Mouse (Mus musculus) naive thymus-derived CD4-positive, alpha-beta T cell, adult 2 months (primary cell): ENCODE measurements at regions not wholly inside any gene's neighbourhood (a gene's known extent, or its start where the extent isn't known, plus 50 kb on each side); places are given as distances from the start of the nearest gene placed in this dataset.
A peak's percentile ranks its signal among the peaks of the same experiment; 100 is the strongest.

Experiments
- DNase-seq: peaks from one replicate; pipeline ENCODE4 v3.0.0-alpha.2; 2011; ENCODE audit warnings: low read depth

DNA sequence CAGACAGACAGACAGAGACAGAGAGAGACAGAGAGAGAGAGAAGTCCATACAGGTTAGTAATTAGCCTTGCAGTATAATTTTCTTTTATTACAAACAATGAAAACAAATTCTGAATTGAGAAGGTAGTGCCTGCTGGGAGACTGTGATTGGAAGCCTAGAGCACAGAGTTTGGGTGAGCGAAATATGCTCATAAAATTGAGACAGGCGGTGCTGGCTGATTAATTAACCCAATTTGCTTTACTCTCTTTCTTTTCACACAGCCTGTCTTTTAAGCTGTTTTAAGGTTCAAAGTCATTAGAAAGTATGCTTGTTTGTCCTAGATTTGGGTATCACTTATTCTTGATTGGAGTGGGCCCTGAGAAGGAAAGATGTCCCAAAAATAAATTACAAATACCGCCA lies 816.1 kb downstream of the Car8 start:
- no peak for DNase-seq

DNA sequence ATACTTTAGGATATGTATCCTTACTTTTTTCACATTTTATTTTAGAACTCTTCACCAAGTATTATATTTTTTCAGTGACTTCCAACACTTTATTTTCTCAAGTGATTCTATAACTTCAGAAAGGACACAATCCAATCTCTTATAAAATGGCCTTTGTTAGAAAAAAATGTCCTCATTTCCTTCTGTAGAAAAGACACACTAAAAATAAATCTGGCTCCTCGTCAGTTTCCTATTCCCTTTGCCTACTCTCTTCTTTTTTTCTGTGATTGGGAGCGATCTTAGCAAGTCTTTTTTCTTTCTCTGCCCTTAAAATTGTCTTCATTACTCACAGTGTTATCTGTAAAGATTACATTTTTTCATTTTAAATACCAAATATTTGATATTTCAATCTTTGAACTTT lies 824.5 kb downstream of the Car8 start:
- DNase-seq: no peak

DNA sequence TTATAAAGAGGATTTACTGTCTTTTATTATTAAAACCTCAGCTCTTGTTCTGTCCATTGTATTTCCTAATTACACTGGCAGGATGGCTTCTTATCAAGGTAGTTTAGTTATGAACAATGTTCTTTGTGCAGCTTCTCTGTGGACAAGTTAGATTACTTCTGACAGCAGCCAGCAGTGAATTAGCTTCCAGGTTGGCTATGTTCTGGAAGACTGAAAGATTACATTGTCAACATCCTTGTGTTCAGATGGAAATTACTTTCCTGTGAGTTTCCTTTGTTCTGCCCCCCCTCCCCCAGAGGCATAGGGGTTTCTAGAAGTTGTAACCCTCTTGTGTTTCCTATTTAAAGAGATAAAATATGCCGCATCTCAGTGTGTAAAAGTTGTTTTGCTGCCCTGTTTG lies 846.1 kb downstream of the Car8 start:
- no peak for DNase-seq

DNA sequence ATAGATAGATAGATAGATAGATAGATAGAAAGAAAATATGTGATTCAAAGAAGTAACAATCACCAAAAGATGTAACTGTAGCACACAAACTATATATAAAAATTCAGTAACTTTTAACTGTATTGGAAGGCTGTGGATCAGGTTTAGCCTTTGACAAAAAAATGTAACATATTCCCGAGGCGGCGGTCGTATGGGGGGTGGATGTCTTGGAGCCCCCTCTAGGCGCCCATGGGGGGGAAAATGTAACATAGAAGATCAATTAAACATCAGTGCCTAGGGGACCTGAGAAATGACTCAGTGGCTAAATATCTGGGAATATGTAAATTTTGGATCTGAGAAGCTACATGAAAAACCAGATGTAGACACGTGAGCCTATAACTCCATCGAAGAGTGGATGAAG lies 847.2 kb downstream of the Car8 start:
- peak; percentile 23 for DNase-seq

DNA sequence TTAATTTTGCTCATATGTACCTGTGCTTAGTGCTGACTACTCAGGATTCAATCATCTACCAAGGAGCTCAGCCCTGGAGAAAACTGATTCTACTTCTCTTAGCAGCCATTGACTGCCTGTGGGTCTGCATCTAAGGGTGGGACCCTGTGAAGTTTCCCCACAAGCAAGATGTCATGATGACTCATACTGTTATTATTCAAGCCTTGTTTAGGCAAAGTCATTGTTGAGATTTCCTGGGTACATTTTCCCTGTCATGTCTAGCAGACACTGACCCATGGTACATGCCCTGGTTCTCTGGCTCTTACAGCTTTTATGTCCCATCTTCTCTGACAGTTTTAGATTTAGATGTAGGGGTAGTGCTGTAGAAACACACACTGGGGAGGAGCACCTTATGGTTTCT lies 853.8 kb downstream of the Car8 start:
- DNase-seq: no peak

DNA sequence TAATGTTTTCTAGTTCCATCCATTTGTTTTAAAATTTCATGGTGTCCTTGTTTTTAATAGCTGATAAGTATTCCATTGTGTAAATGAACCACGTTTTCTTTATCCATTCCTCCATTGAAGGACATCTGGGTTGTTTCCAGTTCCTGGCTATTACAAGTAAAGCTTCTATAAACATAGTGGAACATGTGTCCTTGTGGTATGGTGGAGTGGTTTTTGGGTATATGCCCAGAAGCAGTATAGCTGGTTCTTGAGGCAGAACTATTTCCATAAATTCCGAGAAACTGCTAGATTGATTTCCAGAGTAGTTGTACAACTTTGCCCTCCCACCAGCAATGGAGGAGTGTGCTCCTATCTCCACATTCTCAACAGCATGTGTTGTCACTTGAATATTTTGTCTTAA lies 858.8 kb downstream of the Car8 start:
- no peak for DNase-seq

DNA sequence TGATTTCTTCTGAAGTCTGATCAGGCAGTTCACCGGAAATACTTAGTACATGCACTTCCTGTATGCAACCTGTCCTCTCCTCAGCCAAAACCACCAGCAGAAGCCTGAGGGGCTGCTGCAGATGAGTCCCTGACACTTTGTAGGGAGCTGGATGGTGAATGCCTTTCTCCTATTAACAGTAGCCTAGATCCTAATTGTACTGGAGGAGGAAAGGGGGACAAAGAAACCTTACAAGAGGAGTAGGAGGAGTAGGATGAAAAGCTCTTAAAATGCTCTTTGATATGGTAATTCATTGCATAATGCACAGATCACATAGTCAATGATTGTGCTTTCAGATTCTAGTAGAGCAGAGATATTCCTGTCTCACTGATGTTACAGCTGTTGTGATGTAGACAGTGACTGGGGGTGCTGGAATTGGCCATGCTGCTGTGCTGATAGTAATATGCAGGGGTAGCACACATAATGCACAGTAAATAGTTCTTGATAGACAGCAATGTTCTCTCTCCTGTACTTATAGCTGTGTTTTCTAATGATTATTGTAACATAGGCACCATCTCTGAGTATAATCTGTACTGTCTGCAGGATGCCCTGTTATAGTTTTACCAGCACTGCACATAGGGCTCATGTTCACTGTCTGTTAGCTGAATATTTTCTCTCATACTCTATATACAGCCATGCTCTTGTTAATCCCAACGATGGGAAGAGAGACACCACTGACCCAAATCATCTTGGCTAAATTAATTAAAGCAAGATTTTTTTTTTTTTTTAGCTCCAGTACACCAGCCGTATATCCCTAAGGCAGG lies 874.4 kb downstream of the Car8 start:
- DNase-seq: peak; percentile 76

DNA sequence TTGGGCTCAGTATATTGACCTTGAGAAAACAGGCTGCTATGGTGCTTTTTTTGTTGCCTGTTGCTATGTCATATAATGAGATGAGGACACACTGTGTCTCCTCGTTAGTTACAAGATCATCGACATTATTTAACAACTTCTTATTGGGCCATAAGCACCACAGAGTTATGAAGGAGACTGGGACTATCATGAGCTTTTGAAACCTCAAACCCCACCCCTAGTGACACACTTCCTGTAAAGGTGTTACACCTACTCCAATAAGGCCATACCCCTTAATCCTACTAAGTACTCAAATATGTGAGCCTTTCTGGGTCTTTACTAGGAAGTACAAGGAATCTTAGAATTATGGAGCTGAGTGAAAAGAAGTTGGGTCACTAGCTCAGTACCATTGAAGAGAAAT lies 875.3 kb downstream of the Car8 start:
- peak; percentile 38 for DNase-seq

DNA sequence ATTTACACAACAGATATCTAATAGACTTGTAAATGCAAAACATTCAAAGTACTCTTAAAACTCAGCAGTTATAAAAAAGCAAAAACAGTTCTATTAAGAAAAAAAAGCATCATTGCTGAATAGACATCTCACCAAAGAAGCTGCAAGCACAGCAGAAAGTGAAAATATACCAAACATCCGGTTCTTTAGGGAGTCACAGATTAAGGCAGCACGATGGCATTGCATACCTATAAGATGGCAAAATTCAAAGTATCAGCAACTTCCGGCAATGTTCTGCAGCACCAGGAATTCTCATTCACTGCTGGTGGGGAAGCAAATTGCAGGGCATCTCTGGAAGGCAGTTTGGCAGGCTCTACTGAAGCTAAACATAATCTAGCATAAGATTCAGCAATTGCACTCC lies 882.6 kb downstream of the Car8 start:
- DNase-seq: no peak

DNA sequence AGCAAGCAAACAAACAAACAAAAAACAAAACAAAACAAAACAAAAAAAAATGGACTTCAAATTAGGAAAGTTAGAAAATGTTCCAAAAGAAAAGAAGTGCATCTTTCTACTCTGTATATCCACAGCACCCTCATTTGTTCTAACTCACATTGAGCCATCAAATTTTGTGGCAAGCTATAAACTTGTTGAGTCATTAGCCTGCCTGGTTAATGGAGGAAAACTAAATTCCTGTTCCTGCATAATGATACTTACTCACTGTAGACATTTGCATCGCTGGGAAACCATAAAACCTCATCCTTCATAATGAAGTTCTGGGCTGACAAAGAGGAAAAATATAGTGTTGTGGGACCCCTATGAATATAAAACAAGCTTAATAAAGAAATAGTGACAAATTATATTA lies 891.5 kb downstream of the Car8 start:
- no peak for DNase-seq

DNA sequence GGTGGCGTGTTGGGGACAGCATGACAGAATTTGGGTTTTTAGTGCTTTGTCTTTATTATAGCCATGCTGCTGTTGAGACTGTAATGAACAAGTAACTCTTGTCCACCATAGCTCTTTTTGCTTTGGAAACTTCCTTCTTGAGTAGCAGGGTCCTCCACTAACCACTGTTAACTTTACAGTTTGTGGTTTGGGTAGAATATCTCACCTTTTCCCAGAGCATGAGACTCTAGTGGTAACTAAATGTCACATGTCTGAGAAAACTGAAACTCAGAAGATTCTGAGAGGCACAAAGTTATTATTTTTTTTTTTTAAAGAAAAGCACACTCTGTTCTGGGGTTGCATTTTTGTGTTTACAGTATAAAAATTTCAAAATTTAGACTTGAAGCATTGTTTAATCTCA lies 897.7 kb downstream of the Car8 start:
- no peak for DNase-seq

DNA sequence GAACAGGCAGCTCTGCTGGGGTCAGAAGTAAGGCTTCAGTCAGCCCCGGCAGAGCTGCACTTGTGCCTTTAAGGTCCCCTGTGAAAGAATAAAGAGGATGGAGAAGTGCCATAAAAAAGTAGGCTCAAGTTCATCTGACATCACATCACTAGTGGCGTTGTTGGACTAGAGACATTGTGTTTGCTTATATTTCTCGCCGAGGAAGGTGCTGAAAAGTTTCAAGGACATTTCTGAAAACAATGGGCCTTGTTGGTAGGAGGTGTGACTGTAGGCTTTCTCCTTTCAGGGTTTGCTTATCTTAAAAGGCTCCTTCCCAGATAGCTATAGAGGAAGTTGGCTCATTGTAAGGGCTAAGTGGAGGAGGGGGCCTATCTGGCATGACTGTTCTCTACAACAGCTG lies 924.6 kb downstream of the Car8 start:
- DNase-seq: no peak

DNA sequence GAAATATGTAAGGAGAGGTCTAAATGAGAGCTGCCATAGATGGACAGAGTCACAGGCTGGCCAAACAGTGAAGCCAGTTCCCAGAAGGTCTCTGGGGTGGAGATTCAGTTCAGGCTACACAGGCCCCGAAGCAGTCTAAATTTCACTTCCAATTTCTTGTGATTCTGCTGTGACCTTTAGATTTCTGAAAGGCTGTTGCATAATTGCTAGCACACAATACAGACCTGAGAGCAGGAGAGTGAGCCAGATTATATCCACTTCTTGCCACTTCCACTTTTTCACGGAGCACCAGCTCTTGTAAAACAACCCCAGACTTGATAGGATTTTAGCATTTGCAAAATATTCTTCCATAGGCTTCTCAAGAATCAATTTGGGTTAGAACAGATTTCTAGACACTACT lies 925.6 kb downstream of the Car8 start:
- DNase-seq: no peak

DNA sequence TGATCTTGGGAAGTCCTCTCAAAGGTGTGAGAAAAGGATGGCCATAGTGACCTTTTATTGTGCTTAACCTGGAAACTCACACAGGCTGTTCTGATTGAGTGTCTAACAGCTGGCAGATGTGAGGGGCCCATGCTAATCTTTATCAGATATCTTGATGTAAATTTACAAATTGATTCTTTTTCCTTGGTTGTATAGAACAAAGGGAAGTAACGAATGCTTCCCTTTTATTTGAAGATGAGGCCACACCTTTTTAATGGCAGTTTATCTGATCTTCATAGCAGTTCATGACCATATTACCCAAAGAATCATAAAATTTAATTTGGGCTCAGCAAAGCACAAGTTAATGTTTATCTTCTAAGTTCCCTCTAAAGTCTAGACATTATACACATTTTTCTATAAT lies 926.7 kb downstream of the Car8 start:
- DNase-seq: no peak

DNA sequence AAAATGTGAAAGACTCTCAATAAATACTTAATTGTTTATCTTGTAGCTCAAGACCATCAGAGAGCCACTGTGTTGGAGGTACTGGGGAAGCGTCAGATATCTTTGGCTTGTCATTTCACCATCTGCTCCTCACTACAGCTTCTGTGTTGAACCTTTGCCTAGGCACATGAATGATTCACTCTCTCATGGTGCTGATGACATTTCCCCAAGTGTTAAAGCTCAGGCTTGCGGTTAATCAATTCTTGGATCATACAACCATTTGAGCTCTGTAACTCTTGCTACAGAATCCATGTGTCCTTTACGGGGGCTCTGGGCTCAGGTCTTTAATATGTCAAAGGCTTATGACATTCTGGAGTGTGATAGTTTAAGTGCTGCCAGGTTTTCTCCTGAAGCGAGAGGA lies 969.8 kb downstream of the Car8 start:
- no peak for DNase-seq

DNA sequence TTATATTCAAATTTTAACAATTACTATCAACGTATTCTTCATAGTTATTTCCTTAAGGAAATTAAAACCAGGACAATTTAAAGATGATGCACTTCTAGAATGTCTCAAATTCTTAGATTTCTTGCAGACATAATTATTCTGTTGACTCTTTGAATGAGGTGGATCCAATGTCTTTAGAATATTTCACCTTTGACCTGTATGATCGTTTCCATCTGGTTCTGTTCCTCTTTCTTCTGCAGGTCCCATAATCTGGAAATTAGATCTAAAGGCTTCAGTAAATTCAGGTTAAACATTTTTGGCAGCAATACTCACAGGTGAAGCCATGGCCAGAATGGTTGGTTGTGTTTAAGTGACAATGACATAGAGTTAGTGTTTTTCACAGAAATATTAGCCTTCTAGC lies 982.4 kb downstream of the Car8 start:
- no peak for DNase-seq

DNA sequence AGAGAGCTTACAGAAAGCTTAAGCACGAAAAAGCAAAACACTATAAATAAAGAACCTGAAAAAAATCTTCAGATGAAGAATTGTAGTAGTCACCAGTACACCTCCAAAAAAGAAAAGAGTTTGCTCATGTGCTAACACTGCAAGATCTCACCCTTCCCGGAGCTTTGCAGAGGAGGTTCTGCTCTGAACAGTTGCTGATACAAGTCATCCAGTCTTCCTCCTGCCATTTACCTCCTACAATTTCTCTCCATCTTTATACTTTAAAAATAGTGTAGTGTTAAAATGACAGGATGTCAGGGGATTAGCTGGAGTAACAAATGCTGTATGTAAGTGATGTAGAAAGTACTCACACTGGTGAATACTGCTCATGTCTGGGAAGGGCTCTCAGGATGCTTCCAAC lies 985.2 kb downstream of the Car8 start:
- DNase-seq: no peak

DNA sequence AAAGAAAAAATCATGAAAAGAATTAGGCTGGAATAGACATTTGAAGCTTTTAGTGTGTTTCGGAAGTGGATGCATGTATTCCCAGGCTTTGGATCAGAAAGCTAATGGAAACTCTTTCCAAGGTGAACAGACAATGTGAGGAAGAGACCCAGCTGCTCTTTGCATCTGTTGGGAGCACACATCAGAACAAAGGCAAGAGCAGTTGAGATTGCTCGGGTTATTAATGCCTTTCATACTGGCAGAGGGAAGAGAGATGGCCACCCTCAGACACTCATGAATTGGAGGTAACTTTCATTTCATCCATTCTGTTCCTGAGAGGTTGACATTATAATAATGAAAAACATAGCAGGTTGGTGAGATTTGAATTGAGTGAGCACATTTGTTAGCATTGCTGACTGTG lies 987.2 kb downstream of the Car8 start:
- no peak for DNase-seq

DNA sequence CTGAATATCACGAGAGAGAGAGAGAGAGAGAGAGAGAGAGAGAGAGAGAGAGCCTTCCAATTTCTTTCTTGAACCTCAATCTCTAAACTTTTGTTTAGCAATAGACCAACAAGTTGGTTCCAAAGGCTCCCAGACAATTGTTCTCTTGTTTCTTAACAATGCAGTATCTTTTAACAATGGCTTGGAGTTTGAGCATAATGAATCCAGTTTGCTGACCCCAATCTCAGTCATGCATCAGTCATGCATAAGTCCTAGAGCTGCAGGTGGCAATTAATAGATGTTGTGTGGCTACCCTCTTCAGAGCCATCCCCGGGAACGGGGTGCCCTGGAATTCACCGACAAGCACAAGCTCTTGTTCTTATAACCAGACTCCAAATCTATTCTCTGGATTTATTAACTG lies 991.0 kb downstream of the Car8 start:
- DNase-seq: no peak

DNA sequence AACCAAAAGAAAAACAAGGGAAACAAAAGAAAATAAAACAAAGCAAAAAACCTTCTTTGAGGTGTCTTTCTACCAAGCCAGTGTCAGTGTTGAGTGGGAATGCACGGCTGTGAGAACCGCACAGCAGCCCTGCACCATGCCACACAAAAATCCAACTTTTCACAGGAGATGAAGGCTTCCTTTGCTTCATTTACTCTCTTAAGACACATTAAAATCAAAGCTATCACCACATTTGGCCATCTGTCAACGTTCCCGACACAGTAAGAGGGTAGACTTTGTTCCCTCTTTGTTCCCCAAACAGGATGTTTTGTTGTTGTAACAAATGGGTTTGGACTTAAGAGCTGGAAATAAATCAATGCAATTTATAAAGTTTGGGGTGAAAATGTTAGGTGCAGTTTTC lies 991.6 kb downstream of the Car8 start:
- no peak for DNase-seq

DNA sequence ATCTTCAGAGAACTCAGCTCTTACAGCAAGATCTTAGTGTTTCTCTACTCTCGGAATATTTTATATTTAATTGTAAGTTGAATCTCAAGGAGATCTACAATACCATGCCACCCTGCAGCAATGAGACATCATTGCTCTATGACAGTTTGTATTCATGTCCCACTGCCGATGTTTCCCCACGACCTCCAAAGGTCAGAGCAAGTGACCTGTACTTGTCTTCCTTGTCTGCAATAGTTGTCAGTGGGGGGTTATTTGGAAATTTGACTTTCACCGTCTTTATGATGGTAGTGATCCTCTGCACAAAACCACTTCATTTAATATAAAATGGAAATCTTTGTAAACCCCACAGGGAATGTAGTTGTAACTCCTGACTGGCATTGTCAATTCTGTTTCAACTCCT lies 992.0 kb downstream of the Car8 start:
- no peak for DNase-seq

DNA sequence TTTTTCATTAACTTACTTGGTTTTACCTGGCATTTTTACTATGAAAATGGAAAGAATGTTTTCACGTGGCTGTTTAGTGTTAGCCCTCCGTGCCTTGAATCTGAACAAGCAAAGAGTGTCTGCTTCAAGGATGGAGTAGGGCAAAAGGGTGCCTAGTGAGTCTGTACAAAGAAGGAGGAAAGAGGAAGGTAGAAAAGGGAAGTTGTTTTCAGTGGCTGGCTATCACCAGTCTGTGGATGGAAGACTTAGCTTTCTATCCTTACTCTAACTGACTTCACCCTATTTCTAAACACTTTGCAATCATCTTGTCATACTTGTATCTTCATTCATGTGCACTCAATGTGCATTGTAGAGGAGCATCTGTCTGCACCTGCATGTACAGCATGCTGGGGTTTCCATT lies 993.2 kb downstream of the Car8 start:
- no peak for DNase-seq

DNA sequence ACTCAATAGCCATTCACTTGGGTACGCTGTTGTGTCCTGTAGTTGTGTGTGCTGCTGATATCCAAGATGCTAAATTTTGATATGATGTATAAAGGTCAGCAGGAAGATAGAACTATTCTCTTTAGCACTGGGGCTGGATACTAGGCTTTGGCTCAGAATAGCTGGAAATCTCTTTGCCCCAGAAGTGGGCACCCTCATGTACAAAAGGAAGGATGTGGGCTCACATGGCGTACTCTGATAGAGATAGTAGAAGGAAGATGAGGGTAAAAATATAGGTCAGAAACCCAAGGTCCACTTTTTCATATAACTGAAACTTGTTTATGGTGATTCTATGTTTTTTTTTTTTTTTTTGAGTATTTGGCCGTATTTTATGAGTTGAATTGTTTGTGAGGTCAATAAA lies 1001.0 kb downstream of the Car8 start:
- DNase-seq: no peak

DNA sequence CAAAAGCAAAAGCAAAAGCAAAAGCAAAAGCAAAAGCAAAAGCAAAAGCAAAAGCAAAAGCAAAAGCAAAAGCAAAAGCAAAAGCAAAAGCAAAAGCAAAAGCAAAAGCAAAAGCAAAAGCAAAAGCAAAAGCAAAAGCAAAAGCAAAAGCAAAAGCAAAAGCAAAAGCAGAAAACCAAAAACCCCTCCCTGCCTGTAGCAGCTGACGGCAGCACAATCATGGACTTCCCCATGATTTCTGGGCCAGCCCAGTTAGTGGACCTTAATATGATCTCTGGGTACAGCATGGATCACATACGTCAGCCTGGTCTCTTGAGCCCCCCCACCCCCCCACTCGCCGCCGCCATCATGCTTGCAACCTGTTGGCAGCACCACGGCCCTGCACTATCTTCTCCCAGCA lies 1004.3 kb downstream of the Car8 start:
- peak; percentile 51 for DNase-seq

DNA sequence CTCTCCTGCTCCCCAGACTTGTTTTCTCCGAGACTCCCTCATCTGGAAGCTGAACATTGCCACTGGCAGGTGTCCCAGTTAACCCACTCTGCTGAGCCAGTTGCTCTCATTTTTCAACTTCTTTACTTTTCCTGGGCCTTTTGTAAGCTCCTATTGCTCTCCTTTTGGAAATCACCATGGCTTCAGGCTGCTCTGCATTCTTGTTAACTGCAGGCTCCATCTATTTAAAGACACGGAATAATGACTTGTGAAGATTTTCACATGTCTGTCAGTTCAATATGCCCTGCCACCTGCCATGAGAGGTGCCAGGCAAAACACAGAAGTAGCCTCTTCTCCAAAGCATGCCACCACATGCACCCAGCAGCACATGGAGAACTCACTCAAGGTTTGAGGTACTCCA lies 1009.9 kb downstream of the Car8 start:
- DNase-seq: no peak
